Mouse (Mus musculus): ENCODE results near the gene Itgb1bp1. TPM values are rescaled to one million over a fixed set of nuclear protein-coding genes. Genes with fewer than 3 reads are reported as not detected.

Gene Itgb1bp1
- polyA plus RNA-seq, 1 experiment from 2014 or later: 45.8 TPM

DNA sequence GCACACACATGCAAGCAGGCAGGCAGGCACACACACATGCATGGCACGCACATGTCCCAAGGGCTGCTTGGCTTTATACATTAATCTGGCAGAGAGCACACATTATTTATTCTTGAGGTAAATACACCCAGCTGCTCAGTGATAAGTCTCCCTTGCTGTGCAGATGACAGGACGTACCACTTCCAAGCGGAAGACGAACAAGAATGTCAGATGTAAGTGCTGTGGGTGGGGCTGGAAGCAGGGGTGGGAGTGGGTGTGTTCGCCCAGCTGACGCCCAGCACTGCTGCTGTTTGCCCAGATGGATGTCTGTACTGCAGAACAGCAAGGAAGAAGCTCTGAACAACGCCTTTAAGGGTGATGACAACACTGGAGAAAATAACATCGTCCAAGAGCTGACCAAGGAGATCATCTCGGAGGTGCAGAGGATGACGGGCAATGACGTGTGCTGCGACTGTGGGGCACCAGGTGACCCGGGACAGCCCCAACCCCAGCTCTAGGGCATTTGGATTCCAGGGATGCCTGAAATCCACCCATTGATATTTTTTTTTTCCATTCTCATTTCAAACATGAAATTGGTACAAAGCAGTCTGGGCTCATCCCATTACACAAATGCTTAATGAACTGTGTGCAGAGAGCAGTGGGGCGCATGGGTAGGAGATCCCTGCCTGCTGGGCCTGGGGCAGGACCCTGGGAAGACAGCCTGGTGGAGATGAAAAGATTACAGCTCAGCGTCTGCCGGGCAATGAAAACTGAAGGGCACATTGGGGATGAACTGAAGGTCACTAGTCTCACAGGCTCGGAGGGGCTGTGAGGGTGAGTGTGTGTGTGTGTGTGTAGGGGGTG lies 56.8 kb downstream of the Itgb1bp1 start:
- Histone ChIP-seq H3K4me3 (replicated peaks) (no peak overlapping the region), H3K4me2 (no peak overlapping the region), H3K9ac (no peak overlapping the region), H3K4me1 (peaks cover 14% of the 10 kb centered on the region; the same call in 1 of the 2 replicates), H3K27me3 (no peaks in the 10 kb centered on the region), H3K36me3 (peaks cover 41% of the 10 kb centered on the region), H3K9me3 (replicated peaks) (no peaks in the 10 kb centered on the region), H3K27ac (no peak overlapping the region)
- ATAC-seq (replicated peaks; ENCODE audit: low FRiP score): no peak
- 81% methylated on average over 17 of the region's 17 CpGs for WGBS

DNA sequence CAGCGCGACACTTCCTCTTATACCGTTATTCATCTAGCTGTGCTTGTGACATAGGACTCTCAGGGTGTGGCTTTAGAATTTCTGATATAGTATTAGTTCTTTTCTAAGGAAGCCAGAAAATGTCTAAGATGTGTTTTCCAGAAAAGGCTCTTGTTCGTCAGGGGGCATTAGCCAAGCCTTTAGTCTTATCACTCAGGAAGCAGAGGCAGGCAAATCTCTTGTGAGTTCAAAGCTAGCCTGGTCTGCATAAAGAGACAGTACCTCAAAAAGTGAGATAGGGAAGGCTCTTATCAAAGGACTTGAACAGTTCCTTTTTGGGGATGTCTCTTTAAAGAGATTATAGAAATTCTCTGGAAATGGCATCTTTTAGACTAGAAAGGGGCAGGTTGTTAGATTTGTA lies 57.4 kb downstream of the Itgb1bp1 start:
- H3K9me3 ChIP-seq (replicated peaks): no peaks in the 10 kb centered on the region
- H3K4me2 ChIP-seq: no peak overlapping the region
- H3K36me3 ChIP-seq: peaks cover 42% of the 10 kb centered on the region
- no peak overlapping the region for H3K27ac ChIP-seq
- peaks cover 14% of the 10 kb centered on the region; the same call in 1 of the 2 replicates for H3K4me1 ChIP-seq
- WGBS: 94% methylated on average over 4 of the region's 4 CpGs
- ATAC-seq (replicated peaks; ENCODE audit: low FRiP score): no peak
- no peak overlapping the region for H3K9ac ChIP-seq
- no peak overlapping the region for H3K4me3 ChIP-seq (replicated peaks)
- H3K27me3 ChIP-seq: no peaks in the 10 kb centered on the region

GRCm38 (mm10) chr12:21227076-21227980 lies 58.8 kb downstream of the Itgb1bp1 start:
- WGBS: 42% methylated on average over 6 of the region's 6 CpGs
- peak; percentile 49; the same call in 1 of the 2 replicates for ATAC-seq (replicated peaks; ENCODE audit: low FRiP score)
- no peaks in the 10 kb centered on the region for H3K27me3 ChIP-seq
- H3K9me3 ChIP-seq (replicated peaks): no peaks in the 10 kb centered on the region
- no peak overlapping the region for H3K4me2 ChIP-seq
- no peak overlapping the region for H3K9ac ChIP-seq
- H3K4me3 ChIP-seq (replicated peaks): no peak overlapping the region
- peak overlapping the region; percentile 43 for H3K27ac ChIP-seq
- H3K36me3 ChIP-seq: peaks cover 38% of the 10 kb centered on the region
- peaks cover 14% of the 10 kb centered on the region; the same call in 1 of the 2 replicates for H3K4me1 ChIP-seq

GRCm38 (mm10) chr12:21226316-21226715 lies 59.8 kb downstream of the Itgb1bp1 start:
- peaks cover 28% of the 10 kb centered on the region for H3K36me3 ChIP-seq
- no peak overlapping the region for H3K4me3 ChIP-seq (replicated peaks)
- no peaks in the 10 kb centered on the region for H3K27me3 ChIP-seq
- no peak for ATAC-seq (replicated peaks; ENCODE audit: low FRiP score)
- 87% methylated on average over 9 of the region's 9 CpGs for WGBS
- no peak overlapping the region for H3K9ac ChIP-seq
- H3K27ac ChIP-seq: 0 out of 2 replicates have a peak overlapping the region, but pooled peaks have one; percentile 43
- H3K4me1 ChIP-seq: peaks cover 14% of the 10 kb centered on the region; the same call in 1 of the 2 replicates
- no peak overlapping the region for H3K4me2 ChIP-seq
- H3K9me3 ChIP-seq (replicated peaks): no peaks in the 10 kb centered on the region

- 58% methylated on average over 8 of the region's 8 CpGs for WGBS
- peaks cover 27% of the 10 kb centered on the region for H3K36me3 ChIP-seq
- H3K9ac ChIP-seq: no peak overlapping the region
- peak; percentile 27; the same call in 1 of the 2 replicates for ATAC-seq (replicated peaks; ENCODE audit: low FRiP score)
- no peaks in the 10 kb centered on the region for H3K27me3 ChIP-seq
- H3K9me3 ChIP-seq (replicated peaks): no peaks in the 10 kb centered on the region
- H3K4me1 ChIP-seq: peaks cover 14% of the 10 kb centered on the region; the same call in 1 of the 2 replicates
- H3K4me3 ChIP-seq (replicated peaks): no peak overlapping the region
- H3K4me2 ChIP-seq: no peak overlapping the region
- no peak overlapping the region for H3K27ac ChIP-seq
Observed at GRCm38 (mm10) chr12:21225358-21225757, 60.7 kb downstream of the Itgb1bp1 start.

DNA sequence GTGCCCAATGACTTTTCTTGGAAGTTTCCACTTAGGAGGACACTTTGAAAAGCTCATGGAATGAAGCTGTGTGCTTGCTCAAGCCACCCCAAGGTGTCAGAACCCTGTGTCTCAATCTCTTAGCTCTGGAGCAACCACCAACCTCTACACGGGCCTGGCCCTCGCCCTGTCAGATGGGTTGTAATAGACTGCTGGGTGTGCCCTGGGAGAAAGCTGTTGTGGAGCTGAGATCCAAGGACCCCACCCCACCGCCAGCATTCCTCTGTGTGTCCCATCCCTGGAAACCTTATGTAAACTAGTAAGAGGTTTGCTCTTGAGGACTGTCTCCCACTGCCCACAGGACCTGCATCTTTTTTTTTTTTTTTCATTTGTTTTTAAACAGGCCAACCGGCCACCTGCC lies 62.2 kb downstream of the Itgb1bp1 start:
- Histone ChIP-seq H3K36me3 (peaks cover 22% of the 10 kb centered on the region), H3K4me2 (no peak overlapping the region), H3K27me3 (no peaks in the 10 kb centered on the region), H3K4me1 (peaks cover 14% of the 10 kb centered on the region; the same call in 1 of the 2 replicates), H3K9ac (no peak overlapping the region), H3K27ac (no peak overlapping the region), H3K4me3 (replicated peaks) (no peak overlapping the region), H3K9me3 (replicated peaks) (no peaks in the 10 kb centered on the region)
- no peak for ATAC-seq (replicated peaks; ENCODE audit: low FRiP score)
- 89% methylated on average over 4 of the region's 4 CpGs for whole genome bisulfite sequencing

DNA sequence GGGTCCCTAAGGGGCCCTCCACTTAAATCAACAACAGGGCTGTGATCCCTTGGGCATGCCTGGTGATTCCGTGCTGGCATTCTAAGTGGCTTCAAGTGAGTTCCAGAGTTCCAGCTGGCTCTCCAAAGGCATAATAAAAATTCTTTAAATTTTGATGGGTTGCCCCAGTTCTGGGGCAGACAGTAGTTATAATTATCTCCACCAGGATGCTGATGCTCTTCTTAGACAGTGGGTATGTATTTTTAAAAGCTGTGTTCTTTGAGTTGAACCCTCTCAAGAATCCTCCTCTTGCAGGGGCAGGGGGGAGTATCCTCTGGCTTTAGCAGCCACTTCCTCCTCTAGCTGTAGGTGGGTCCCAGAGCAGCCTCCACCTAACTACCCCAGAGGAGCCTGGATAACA lies 65.5 kb downstream of the Itgb1bp1 start:
- H3K4me1 ChIP-seq: 0 out of 2 replicates have a peak, but pooled peaks cover 5% of the 10 kb centered on the region
- WGBS: 73% methylated on average over 1 of the region's 1 CpGs
- no peaks in the 10 kb centered on the region for H3K27me3 ChIP-seq
- no peaks in the 10 kb centered on the region for H3K9me3 ChIP-seq (replicated peaks)
- ATAC-seq (replicated peaks; ENCODE audit: low FRiP score): no peak
- peaks cover 47% of the 10 kb centered on the region for H3K36me3 ChIP-seq
- no peak overlapping the region for H3K4me2 ChIP-seq
- H3K27ac ChIP-seq: no peak overlapping the region
- H3K4me3 ChIP-seq (replicated peaks): no peak overlapping the region
- no peak overlapping the region for H3K9ac ChIP-seq

- H3K4me3 ChIP-seq (replicated peaks): no peak overlapping the region
- H3K9ac ChIP-seq: no peak overlapping the region
- H3K4me1 ChIP-seq: peaks cover 12% of the 10 kb centered on the region; the same call in 1 of the 2 replicates
- peaks cover 55% of the 10 kb centered on the region for H3K36me3 ChIP-seq
- no peak overlapping the region for H3K4me2 ChIP-seq
- H3K27ac ChIP-seq: no peak overlapping the region
- no peaks in the 10 kb centered on the region for H3K9me3 ChIP-seq (replicated peaks)
- no peaks in the 10 kb centered on the region for H3K27me3 ChIP-seq
- no peak for ATAC-seq (replicated peaks; ENCODE audit: low FRiP score)
- 82% methylated on average over 11 of the region's 11 CpGs for WGBS
Observed at GRCm38 (mm10) chr12:21217776-21218444, 68.2 kb downstream of the Itgb1bp1 start.

- ATAC-seq (replicated peaks; ENCODE audit: low FRiP score): peak; percentile 73
- H3K9ac ChIP-seq: no peak overlapping the region
- H3K27me3 ChIP-seq: no peaks in the 10 kb centered on the region
- 56% methylated on average over 8 of the region's 8 CpGs for WGBS
- H3K4me1 ChIP-seq: peaks cover 12% of the 10 kb centered on the region; the same call in 1 of the 2 replicates
- H3K36me3 ChIP-seq: peaks cover 55% of the 10 kb centered on the region
- no peaks in the 10 kb centered on the region for H3K9me3 ChIP-seq (replicated peaks)
- no peak overlapping the region for H3K27ac ChIP-seq
- no peak overlapping the region for H3K4me3 ChIP-seq (replicated peaks)
- no peak overlapping the region for H3K4me2 ChIP-seq
Observed at GRCm38 (mm10) chr12:21214551-21215165, 71.4 kb downstream of the Itgb1bp1 start.

- no peaks in the 10 kb centered on the region for H3K9me3 ChIP-seq (replicated peaks)
- no peaks in the 10 kb centered on the region for H3K27me3 ChIP-seq
- H3K4me1 ChIP-seq: peaks cover 18% of the 10 kb centered on the region
- no peak overlapping the region for H3K4me2 ChIP-seq
- H3K4me3 ChIP-seq (replicated peaks): no peak overlapping the region
- H3K36me3 ChIP-seq: peaks cover 51% of the 10 kb centered on the region
- no peak overlapping the region for H3K9ac ChIP-seq
- no peak for ATAC-seq (replicated peaks; ENCODE audit: low FRiP score)
- H3K27ac ChIP-seq: no peak overlapping the region
- WGBS: 76% methylated on average over 17 of the region's 17 CpGs
Observed at GRCm38 (mm10) chr12:21212876-21213275, 73.2 kb downstream of the Itgb1bp1 start.

DNA sequence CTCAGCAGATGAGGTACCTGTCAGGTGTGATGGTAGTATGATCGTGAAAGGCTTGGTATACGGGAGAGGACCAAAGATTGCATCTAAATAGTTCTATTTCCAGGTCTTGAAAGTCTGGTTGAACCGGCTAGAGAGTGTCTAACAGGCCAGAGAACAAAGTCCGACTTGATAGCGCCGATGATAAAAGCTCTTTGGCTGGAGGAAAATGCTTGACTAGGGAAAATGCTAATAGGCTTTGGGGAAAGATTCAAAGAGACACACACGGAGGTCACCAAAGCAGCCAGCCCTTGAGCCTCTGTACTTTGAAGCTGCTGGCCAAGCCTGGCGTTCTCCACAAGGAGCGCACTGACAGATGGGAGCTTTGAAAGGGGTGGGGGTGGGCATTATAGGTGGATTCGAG lies 76.8 kb downstream of the Itgb1bp1 start:
- no peaks in the 10 kb centered on the region for H3K9me3 ChIP-seq (replicated peaks)
- no peak overlapping the region for H3K4me2 ChIP-seq
- no peak for ATAC-seq (replicated peaks; ENCODE audit: low FRiP score)
- no peak overlapping the region for H3K9ac ChIP-seq
- no peaks in the 10 kb centered on the region for H3K27me3 ChIP-seq
- peaks cover 32% of the 10 kb centered on the region for H3K4me1 ChIP-seq
- no peak overlapping the region for H3K4me3 ChIP-seq (replicated peaks)
- WGBS: 80% methylated on average over 10 of the region's 10 CpGs
- peaks cover 58% of the 10 kb centered on the region for H3K36me3 ChIP-seq
- H3K27ac ChIP-seq: peak overlapping the region; percentile 23; the same call in 1 of the 2 replicates

Measured in kidney, embryonic 15.5 days (tissue).